Mouse (Mus musculus) T-helper 17 cell (primary cell): ENCODE measurements around the gene Tchp.

Experiments used
- in situ Hi-C, 2 experiments: fragments of 300-600 bp; cut with MboI, MseI; formaldehyde crosslinking; loops; 1 replicate in 1 of 2; 2 replicates in 1 of 2; pipeline ENCODE4 v1.15.1; 2025; ENCODE audit warnings: high pct_unique_total_duplicates in 2 of 2

Tchp gene

DNA sequence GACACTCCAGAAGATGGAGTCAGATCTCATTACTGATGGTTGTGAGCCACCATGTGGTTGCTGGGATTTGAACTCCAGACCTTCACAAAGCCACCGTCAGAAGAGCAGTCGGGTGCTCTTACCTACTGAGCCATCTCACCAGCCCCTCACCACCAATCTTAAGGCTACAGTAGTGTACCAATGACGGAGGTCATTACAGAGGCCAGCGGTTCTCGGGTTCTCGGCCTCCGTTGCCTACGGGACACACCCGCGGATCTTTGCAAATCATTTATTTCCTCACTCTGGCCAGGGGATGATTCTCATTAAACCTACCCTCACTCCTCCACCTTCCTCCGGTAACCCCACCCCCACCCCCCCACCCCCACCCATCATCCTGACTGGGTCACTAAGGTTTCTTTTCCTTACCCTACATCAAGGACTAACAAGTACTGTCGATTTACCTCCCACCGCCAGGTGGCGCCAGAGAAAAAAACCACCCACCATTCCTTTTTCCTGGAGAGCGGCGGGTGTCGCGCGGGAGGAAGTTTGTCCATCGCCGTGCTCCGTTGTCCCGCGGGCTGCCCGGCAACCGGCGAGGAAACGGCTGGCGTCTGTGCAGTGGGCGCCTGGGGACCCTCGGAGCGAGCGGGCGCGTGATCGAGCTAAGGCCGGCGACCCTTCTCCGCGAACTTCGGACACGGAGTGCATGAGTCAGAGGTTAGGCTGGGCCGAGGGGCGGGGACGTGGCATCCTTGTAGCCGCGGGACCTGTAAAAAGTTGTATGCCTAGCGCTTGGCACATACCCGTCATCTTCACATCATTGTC, at the start of gene Tchp:
TSS of gene Tchp (plus strand) at position 496 of the 804 bp plus-strand sequence.
- in situ Hi-C loops = no loop called here

DNA sequence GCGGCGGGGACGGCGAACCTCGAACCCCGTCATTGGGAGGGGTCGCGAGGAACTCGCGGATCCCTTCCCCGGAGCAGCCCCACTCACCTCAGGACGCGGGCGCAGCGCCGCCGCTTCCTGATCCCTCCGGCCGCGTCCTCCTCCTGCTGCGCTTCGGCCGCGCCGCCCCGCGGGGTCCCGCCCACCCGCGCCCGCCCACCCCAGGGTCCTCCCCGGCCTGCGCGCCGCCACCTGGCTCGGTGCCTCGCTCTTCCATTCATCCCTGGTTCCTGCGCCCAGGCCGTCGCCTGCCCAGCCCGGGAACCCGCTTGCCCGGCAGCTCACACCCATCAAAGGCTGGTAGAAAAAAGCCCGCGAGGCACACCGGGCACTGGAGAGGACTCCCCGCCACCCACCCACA, 49.3 kb upstream of the Tchp start, which contains the start of gene Trpv4:
TSS of gene Trpv4 (minus strand) at position 167 of the 400 bp plus-strand sequence.
- in situ Hi-C loops = no loop called here

DNA sequence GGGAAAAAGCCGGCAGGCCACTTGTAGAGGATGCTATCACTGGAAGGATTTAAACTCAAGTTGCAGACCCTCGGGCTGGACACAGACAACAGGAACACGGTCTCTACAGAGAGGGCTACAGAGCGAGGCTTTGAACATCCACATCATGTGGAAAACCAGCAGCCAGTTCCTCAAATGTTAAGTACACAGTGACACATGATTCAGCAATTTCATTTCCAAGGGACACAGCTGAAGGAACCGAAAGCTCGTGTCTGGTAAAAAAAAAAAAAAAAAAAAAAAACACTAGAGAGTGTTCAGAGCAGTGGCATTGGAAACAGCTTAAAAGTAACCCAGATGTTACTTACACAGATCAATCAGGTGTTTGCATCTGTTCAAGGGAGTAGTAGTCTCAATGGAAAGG, 46.5 kb upstream of the Tchp start:
- in situ Hi-C loops = no loop called here

DNA sequence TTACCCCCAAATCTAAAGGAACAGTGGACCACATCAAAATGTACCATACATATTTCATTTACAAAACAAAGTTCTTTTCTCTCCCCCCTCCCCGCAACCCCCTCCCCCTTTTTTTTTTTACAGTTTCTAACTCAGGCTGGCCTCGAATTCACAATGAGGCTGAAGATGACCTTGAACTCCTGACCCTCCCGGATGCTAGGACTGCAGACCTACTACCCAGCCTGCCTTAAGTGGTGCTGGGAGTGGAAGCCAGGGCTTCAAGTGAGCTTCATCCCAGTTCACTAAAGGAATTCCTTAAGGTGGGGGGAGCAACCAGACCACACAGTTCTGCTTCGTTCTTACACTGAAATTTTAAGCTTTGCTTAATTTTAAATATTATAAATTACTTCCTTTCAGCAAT, 43.4 kb upstream of the Tchp start:
- in situ Hi-C loops = no loop called here

GRCm38 (mm10) chr5:114664750-114665149, 42.8 kb upstream of the Tchp start:
- in situ Hi-C loops = no loop called here

DNA sequence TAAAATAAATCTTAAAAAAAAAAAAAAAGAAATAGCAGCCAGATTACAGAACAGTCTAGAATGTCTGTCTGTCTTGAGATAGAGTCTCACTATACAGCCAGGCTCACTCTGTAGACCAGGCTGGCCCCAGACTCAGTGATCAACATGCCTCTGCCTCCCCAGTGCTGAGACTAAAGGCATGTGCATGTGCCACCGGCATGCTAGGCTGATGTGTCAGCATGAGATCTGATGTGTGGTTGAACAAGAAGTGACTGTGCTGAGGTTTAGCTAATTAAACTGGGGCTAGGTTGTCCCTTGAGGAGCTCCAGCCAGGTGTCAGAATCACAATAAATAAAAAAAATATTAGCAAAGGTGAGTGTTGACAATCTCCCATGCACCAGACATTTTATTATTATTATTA, 40.9 kb upstream of the Tchp start:
- in situ Hi-C loops = no loop called here

GRCm38 (mm10) chr5:114667228-114667856, 40.2 kb upstream of the Tchp start:
- in situ Hi-C loops = no loop called here

DNA sequence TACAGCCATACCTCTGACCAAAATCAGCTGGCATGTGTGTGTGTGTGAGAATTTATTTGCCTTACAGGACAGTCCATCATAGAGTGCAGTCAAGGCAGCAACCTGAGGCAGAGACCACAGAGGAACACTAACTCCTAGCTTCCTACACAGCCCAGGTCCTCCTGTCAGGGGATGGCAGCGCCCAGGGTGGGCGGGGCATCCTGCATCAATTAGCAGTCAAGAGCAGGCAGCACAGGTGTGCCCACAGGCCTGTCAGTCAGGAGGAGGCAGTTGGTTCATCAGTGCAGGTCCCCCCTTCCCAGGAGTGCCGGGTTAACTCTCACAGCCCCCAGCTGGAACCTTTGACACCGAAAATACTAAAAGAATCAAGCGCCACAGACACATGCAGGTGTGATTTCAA, 38.5 kb upstream of the Tchp start:
- in situ Hi-C loops = no loop called here

DNA sequence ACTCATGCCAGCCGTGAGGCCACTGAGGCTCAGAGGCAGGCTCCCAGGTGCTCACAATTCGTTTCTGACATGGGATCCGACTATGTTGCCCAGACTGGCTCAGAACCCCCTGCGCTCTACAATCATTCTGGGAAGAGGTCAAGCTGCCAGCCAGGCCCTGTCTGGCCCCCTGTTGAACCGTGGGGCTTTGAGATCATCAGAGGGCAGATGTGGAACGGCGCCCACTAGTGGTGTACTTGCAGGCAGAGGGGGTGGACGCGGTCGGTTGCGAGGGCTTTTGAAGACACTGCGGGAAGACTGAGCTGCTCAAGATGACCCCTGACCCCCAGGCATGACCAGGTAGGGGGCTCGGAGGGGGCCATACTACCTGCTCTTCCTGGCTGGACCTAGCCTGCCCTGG, 34.4 kb upstream of the Tchp start:
- in situ Hi-C loops = no loop called here

DNA sequence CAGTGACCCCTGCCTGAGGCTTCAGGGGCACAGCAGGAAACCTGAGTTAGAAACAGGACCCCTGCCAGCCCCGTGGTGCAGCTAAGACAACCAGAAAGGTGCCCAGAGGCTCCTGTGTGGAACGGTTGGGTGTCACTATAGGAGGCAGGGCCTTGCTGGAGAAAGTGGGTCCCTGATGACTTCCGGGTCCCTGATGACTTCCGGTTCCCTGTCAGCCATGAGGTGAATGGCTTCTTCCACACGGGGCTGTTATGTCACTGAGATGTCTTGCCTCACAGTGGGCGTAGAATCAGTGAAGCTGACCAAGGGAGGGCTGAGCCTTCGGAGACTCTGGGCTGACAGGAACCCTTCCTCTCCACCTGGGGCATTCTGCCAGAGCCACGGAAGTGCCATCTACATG, 33.0 kb upstream of the Tchp start:
- in situ Hi-C loops = no loop called here

- in situ Hi-C loops = loop anchor here in 1 of 2 experiments (5.0 kb wide), 1 partner anchor 53 kb away; no protein-coding TSS in a partner anchor
Observed at GRCm38 (mm10) chr5:114679841-114680591, 27.5 kb upstream of the Tchp start.

- in situ Hi-C loops = no loop called here
Observed at GRCm38 (mm10) chr5:114680676-114681285, 26.8 kb upstream of the Tchp start.

GRCm38 (mm10) chr5:114681717-114682116, 25.8 kb upstream of the Tchp start:
- in situ Hi-C loops = no loop called here

DNA sequence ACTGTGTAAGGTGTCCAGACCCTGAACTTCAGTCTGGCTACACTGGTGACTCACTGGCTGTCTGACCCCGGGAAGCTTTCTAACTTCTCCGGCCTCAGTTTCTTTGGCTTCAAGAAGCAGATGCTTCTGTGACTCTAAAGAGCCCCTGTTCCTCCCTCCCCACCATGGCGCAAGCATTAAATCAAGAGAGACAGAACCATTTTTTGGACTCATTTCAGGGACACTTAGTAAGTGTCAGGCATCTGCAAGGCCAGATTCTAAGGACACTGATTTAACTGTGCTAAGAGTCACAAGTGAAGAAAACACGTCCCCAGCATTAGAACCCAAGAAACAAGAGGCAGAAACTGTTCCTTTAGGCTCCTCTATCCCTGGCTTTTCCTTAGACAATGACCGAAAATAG, 21.6 kb upstream of the Tchp start:
- in situ Hi-C loops = no loop called here

DNA sequence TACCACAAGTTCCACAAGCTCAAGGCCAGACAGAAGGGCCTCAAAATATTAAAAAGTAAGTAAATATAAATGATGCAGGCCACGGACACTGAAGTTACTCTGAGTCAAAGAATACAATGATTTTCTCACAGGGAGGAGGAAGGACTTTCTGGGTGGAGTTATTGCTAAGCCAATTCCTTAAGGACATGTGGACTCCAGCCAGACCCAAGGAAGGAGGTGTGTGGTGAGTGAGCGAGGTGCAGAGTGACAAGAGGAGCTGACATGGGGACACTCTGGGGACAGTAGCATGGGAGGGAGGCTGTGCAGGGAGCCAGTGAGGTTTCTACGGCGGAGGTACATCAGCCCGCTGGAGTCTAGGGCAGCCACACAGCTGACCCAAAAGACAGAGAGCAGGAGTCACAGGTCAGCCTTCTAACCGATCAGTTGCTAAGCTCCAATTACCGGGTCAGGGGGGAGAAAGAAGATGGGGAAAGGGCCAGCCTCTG, 20.8 kb upstream of the Tchp start:
- in situ Hi-C loops = no loop called here

DNA sequence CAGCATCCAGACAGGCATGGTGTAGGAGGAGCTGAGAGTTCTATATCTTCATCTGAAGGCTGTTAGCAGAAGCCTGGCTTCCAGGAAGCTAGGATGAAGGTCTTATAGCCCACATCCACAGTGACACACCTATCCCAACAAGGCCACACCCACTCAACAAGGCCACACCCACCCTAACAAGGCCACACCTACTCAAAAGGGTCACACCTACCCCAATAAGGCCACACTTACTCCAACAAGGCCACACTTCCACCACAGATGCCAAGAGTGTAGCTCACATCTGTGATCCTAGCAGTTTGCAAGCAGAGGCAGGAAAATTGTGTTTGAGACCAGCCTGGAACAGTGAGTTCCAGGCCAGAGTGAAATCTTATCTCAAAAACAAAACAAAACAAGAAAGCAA, 19.7 kb upstream of the Tchp start:
- in situ Hi-C loops = no loop called here

- in situ Hi-C loops = no loop called here
Observed at GRCm38 (mm10) chr5:114688703-114689102, 18.9 kb upstream of the Tchp start.

DNA sequence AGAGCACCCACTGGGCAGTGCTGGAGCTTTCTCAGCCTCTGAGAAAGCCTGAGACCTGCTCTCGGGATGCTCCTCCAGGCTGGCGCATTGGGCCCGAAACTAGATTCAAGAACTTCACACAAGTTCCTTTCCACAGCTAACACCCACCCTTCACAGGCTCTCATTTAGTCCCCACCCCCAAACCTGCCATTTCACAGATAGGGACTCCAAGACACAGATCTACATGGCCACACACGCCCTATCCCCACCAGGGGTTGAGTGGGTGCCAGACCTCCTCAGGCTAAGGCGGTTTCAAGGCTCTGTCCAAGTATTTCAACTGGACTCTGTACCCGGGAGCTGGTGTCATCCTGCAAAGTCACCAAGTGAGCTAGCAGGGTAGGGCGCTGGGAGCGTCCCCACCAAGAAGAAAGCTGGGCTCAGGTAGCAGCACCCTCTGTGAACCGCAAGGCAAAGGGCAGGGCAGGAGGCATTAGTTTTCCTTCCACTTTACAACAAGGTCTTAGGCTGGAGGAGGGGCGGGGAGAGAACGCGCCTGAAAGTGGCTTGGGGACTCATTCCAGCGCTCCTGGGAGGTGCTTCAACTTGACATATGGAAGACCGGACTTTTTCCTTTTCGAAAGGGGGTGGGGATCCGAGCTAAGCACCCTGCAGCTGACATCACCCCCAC, 17.7 kb upstream of the Tchp start:
- in situ Hi-C loops = no loop called here

- in situ Hi-C loops = no loop called here
Observed at GRCm38 (mm10) chr5:114690633-114691567, 16.7 kb upstream of the Tchp start, which contains the start of gene Gltp. TSS of gene Gltp (minus strand) at chr5:114690984.

GRCm38 (mm10) chr5:114695775-114696174, 11.8 kb upstream of the Tchp start:
- in situ Hi-C loops = no loop called here
